Mouse (Mus musculus): Measurements from ENCODE around the gene Gbgt1. TPM values are rescaled to one million over a fixed set of nuclear protein-coding genes. Genes with fewer than 3 reads are reported as not detected.

Gbgt1 gene
- 1.8 TPM in 1 of 2 replicates, not detected in the other for polyA plus RNA-seq (2011; ENCODE audit: insufficient read depth, insufficient read length, low replicate concordance, missing spikeins)

- TF ChIP-seq POLR2A (IDR thresholded peaks at IDR 0.05; ENCODE audit: borderline replicate concordance, control insufficient read depth, low read depth, low read length) (no peak), CTCF (IDR thresholded peaks at IDR 0.05; ENCODE audit: control insufficient read depth, insufficient read depth, low read length) (no peak)
- H3K4me3 ChIP-seq (replicated peaks; ENCODE audit: control insufficient read depth, low read depth, low read length), result no peak within 1 kb of the TSS
- no peaks in the 10 kb centered on the region for H3K4me1 ChIP-seq (ENCODE audit: control insufficient read depth, insufficient read depth, low read length)
- 72% methylated on average over 5 of the region's 5 CpGs for WGBS
- H3K27ac ChIP-seq (ENCODE audit: control insufficient read depth, insufficient read depth, low read depth, low read length, poor library complexity), result no peak within 1 kb of the TSS
These were observed at the start of gene Gbgt1 for GRCm38 (mm10) chr2:28496671-28497070. Gbgt1 (plus strand) TSS chr2:28496891.

- no peak overlapping the region; the same call in 1 of the 2 replicates for H3K27ac ChIP-seq (ENCODE audit: control insufficient read depth, insufficient read depth, low read depth, low read length, poor library complexity)
- no peaks in the 10 kb centered on the region for H3K4me1 ChIP-seq (ENCODE audit: control insufficient read depth, insufficient read depth, low read length)
- H3K4me3 ChIP-seq (replicated peaks; ENCODE audit: control insufficient read depth, low read depth, low read length), result no peak overlapping the region
- 17% methylated on average over 11 of the region's 11 CpGs for WGBS
- TF ChIP-seq CTCF (IDR thresholded peaks at IDR 0.05; ENCODE audit: control insufficient read depth, insufficient read depth, low read length) (no peak), POLR2A (IDR thresholded peaks at IDR 0.05; ENCODE audit: borderline replicate concordance, control insufficient read depth, low read depth, low read length) (no peak)
These were observed 49.4 kb upstream of the Gbgt1 start for GRCm38 (mm10) chr2:28447315-28447670.

GRCm38 (mm10) chr2:28451663-28452062 lies 45.0 kb upstream of the Gbgt1 start:
- Histone ChIP-seq H3K4me1 (ENCODE audit: control insufficient read depth, insufficient read depth, low read length) (no peaks in the 10 kb centered on the region), H3K4me3 (replicated peaks; ENCODE audit: control insufficient read depth, low read depth, low read length) (no peak overlapping the region), H3K27ac (ENCODE audit: control insufficient read depth, insufficient read depth, low read depth, low read length, poor library complexity) (no peak overlapping the region)
- WGBS, result 87% methylated on average over 11 of the region's 11 CpGs
- TF ChIP-seq CTCF (IDR thresholded peaks at IDR 0.05; ENCODE audit: control insufficient read depth, insufficient read depth, low read length) (no peak), POLR2A (IDR thresholded peaks at IDR 0.05; ENCODE audit: borderline replicate concordance, control insufficient read depth, low read depth, low read length) (no peak)

- Histone ChIP-seq H3K4me3 (replicated peaks; ENCODE audit: control insufficient read depth, low read depth, low read length) (no peak overlapping the region), H3K4me1 (ENCODE audit: control insufficient read depth, insufficient read depth, low read length) (no peaks in the 10 kb centered on the region), H3K27ac (ENCODE audit: control insufficient read depth, insufficient read depth, low read depth, low read length, poor library complexity) (no peak overlapping the region)
- TF ChIP-seq CTCF (IDR thresholded peaks at IDR 0.05; ENCODE audit: control insufficient read depth, insufficient read depth, low read length), result no peak
- no peak for TF ChIP-seq POLR2A (IDR thresholded peaks at IDR 0.05; ENCODE audit: borderline replicate concordance, control insufficient read depth, low read depth, low read length)
- 87% methylated on average over 6 of the region's 6 CpGs for WGBS
These were observed 43.2 kb upstream of the Gbgt1 start for GRCm38 (mm10) chr2:28453539-28453938.

- Histone ChIP-seq H3K27ac (ENCODE audit: control insufficient read depth, insufficient read depth, low read depth, low read length, poor library complexity) (no peak overlapping the region), H3K4me3 (replicated peaks; ENCODE audit: control insufficient read depth, low read depth, low read length) (no peak overlapping the region), H3K4me1 (ENCODE audit: control insufficient read depth, insufficient read depth, low read length) (no peaks in the 10 kb centered on the region)
- 68% methylated on average over 1 of the region's 1 CpGs for WGBS
- TF ChIP-seq POLR2A (IDR thresholded peaks at IDR 0.05; ENCODE audit: borderline replicate concordance, control insufficient read depth, low read depth, low read length) (no peak), CTCF (IDR thresholded peaks at IDR 0.05; ENCODE audit: control insufficient read depth, insufficient read depth, low read length) (no peak)
These were observed 40.1 kb upstream of the Gbgt1 start for GRCm38 (mm10) chr2:28456616-28457015.

GRCm38 (mm10) chr2:28463919-28464318 lies 32.8 kb upstream of the Gbgt1 start:
- no peak overlapping the region for H3K27ac ChIP-seq (ENCODE audit: control insufficient read depth, insufficient read depth, low read depth, low read length, poor library complexity)
- no peak overlapping the region for H3K4me3 ChIP-seq (replicated peaks; ENCODE audit: control insufficient read depth, low read depth, low read length)
- 58% methylated on average over 3 of the region's 3 CpGs for WGBS
- TF ChIP-seq POLR2A (IDR thresholded peaks at IDR 0.05; ENCODE audit: borderline replicate concordance, control insufficient read depth, low read depth, low read length) (no peak), CTCF (IDR thresholded peaks at IDR 0.05; ENCODE audit: control insufficient read depth, insufficient read depth, low read length) (peak; percentile 64)
- no peaks in the 10 kb centered on the region; the same call in 1 of the 2 replicates for H3K4me1 ChIP-seq (ENCODE audit: control insufficient read depth, insufficient read depth, low read length)

GRCm38 (mm10) chr2:28464919-28465318 lies 31.8 kb upstream of the Gbgt1 start:
- Histone ChIP-seq H3K4me1 (ENCODE audit: control insufficient read depth, insufficient read depth, low read length) (no peaks in the 10 kb centered on the region; the same call in 1 of the 2 replicates), H3K27ac (ENCODE audit: control insufficient read depth, insufficient read depth, low read depth, low read length, poor library complexity) (no peak overlapping the region), H3K4me3 (replicated peaks; ENCODE audit: control insufficient read depth, low read depth, low read length) (no peak overlapping the region)
- WGBS, result 79% methylated on average over 9 of the region's 9 CpGs
- TF ChIP-seq POLR2A (IDR thresholded peaks at IDR 0.05; ENCODE audit: borderline replicate concordance, control insufficient read depth, low read depth, low read length), result no peak
- TF ChIP-seq CTCF (IDR thresholded peaks at IDR 0.05; ENCODE audit: control insufficient read depth, insufficient read depth, low read length), result no peak

GRCm38 (mm10) chr2:28465836-28466518 lies 30.7 kb upstream of the Gbgt1 start, which contains the start of gene 1700007K13Rik:
1700007K13Rik (minus strand) TSS chr2:28466332.
- TF ChIP-seq POLR2A (IDR thresholded peaks at IDR 0.05; ENCODE audit: borderline replicate concordance, control insufficient read depth, low read depth, low read length) (no peak), CTCF (IDR thresholded peaks at IDR 0.05; ENCODE audit: control insufficient read depth, insufficient read depth, low read length) (no peak)

More at GRCm38 (mm10) chr2:28465836-28466518, 30.7 kb upstream of the Gbgt1 start, which contains the start of gene 1700007K13Rik:
- no peak within 1 kb of the TSS for H3K27ac ChIP-seq (ENCODE audit: control insufficient read depth, insufficient read depth, low read depth, low read length, poor library complexity)
- WGBS, result 5% methylated on average over 25 of the region's 25 CpGs
- H3K4me3 ChIP-seq (replicated peaks; ENCODE audit: control insufficient read depth, low read depth, low read length), result no peak within 1 kb of the TSS
- H3K4me1 ChIP-seq (ENCODE audit: control insufficient read depth, insufficient read depth, low read length), result no peaks in the 10 kb centered on the region; the same call in 1 of the 2 replicates

Data from bone marrow, adult 2 months (tissue).